Mouse (Mus musculus) limb, embryonic 15.5 days (tissue): ENCODE measurements around the gene Slc6a4. TPM values are rescaled to one million over a fixed set of nuclear protein-coding genes. Genes with fewer than 3 reads are reported as not detected.
"Not testable (repeated sequence)": the region's sequence is repeated elsewhere in the genome, so short reads cannot be mapped to it uniquely, and the experiment has no call there.

Experiments used
- ATAC-seq: fragments of 200-750 bp; cut with Nextera tagmentation; 2 replicates; pipeline ENCODE4 v1.8.0; 2017; ENCODE audit warnings: low read depth, moderate TSS enrichment; ENCODE audit not compliant: insufficient number of reproducible peaks, low FRiP score, low TSS enrichment
- H3K27ac ChIP-seq: fragments of 300-500 bp; sonication (generic); 2 replicates; pipeline ENCODE4 v1.5.1; 2015; ENCODE audit warnings: moderate library complexity, mild to moderate bottlenecking, inconsistent platforms
- H3K27me3 ChIP-seq: fragments of 300-500 bp; sonication (generic); 2 replicates; pipeline ENCODE4 v1.6.1; 2015; ENCODE audit warnings: inconsistent platforms
- H3K36me3 ChIP-seq: fragments of 300-500 bp; sonication (generic); 2 replicates; pipeline ENCODE4 v1.6.1; 2015; ENCODE audit warnings: inconsistent platforms
- H3K4me1 ChIP-seq: fragments of 300-500 bp; sonication (generic); 2 replicates; pipeline ENCODE4 v1.6.1; 2015; ENCODE audit warnings: inconsistent platforms
- H3K4me2 ChIP-seq: fragments of 300-500 bp; sonication (generic); 2 replicates; pipeline ENCODE4 v1.6.1; 2015; ENCODE audit warnings: mild to moderate bottlenecking, inconsistent platforms
- H3K4me3 ChIP-seq: fragments of 300-500 bp; sonication (generic); 2 replicates; pipeline ENCODE4 v1.5.1; 2015; ENCODE audit warnings: mild to moderate bottlenecking, inconsistent platforms
- H3K9ac ChIP-seq: fragments of 300-500 bp; sonication (generic); 2 replicates; pipeline ENCODE4 v1.6.1; 2015; ENCODE audit warnings: inconsistent platforms
- H3K9me3 ChIP-seq: fragments of 300-500 bp; sonication (generic); 2 replicates; pipeline ENCODE4 v1.6.1; 2016; ENCODE audit warnings: inconsistent platforms
- WGBS: fragments of 180-500 bp; shearing (Covaris S2); methylation state at CpG from one replicate; pipeline ENCODE4 v1.1.7; 2015; 5-methylcytosine and 5-hydroxymethylcytosine counted together
- polyA plus RNA-seq: library from polyadenylated mRNA; unstranded; fragments of >200 nt; fragmentation: Nextera tagmentation; extraction: Ambion mirVana; gene quantifications from 2 replicates; pipeline ENCODE4 v1.2.1, GENCODE M21; 2015

The Slc6a4 gene
- polyA plus RNA-seq, 1 experiment from 2014 or later: 3.5 TPM

- no peak for ATAC-seq
- no peaks in the 10 kb centered on the region for H3K9me3 ChIP-seq
- WGBS: 83% methylated on average over 9 of the region's 9 CpGs
These were observed 23.5 kb downstream of the Slc6a4 start for GRCm38 (mm10) chr11:77021749-77022396.

GRCm38 (mm10) chr11:77026559-77026958, 28.2 kb downstream of the Slc6a4 start:
- Histone ChIP-seq H3K4me3 (no peak overlapping the region), H3K27me3 (no peaks in the 10 kb centered on the region), H3K9ac (no peak overlapping the region), H3K4me1 (no peaks in the 10 kb centered on the region), H3K9me3 (no peaks in the 10 kb centered on the region), H3K27ac (no peak overlapping the region), H3K4me2 (no peak overlapping the region), H3K36me3 (no peaks in the 10 kb centered on the region)
- 72% methylated on average over 3 of the region's 3 CpGs for WGBS
- no peak for ATAC-seq

More at GRCm38 (mm10) chr11:77021749-77022396, 23.5 kb downstream of the Slc6a4 start:
- H3K9ac ChIP-seq: no peak overlapping the region
- H3K4me1 ChIP-seq: no peaks in the 10 kb centered on the region
- H3K36me3 ChIP-seq: no peaks in the 10 kb centered on the region
- H3K4me3 ChIP-seq: no peak overlapping the region
- no peak overlapping the region for H3K4me2 ChIP-seq
- H3K27me3 ChIP-seq: no peaks in the 10 kb centered on the region
- no peak overlapping the region for H3K27ac ChIP-seq

- Histone ChIP-seq H3K4me3 (no peak overlapping the region), H3K9ac (no peak overlapping the region), H3K4me1 (no peaks in the 10 kb centered on the region), H3K27me3 (no peaks in the 10 kb centered on the region), H3K27ac (no peak overlapping the region), H3K9me3 (no peaks in the 10 kb centered on the region), H3K4me2 (no peak overlapping the region), H3K36me3 (no peaks in the 10 kb centered on the region)
- no peak for ATAC-seq
- WGBS: 86% methylated on average over 3 of the region's 3 CpGs
These were observed 29.8 kb downstream of the Slc6a4 start for GRCm38 (mm10) chr11:77028157-77028556.

DNA sequence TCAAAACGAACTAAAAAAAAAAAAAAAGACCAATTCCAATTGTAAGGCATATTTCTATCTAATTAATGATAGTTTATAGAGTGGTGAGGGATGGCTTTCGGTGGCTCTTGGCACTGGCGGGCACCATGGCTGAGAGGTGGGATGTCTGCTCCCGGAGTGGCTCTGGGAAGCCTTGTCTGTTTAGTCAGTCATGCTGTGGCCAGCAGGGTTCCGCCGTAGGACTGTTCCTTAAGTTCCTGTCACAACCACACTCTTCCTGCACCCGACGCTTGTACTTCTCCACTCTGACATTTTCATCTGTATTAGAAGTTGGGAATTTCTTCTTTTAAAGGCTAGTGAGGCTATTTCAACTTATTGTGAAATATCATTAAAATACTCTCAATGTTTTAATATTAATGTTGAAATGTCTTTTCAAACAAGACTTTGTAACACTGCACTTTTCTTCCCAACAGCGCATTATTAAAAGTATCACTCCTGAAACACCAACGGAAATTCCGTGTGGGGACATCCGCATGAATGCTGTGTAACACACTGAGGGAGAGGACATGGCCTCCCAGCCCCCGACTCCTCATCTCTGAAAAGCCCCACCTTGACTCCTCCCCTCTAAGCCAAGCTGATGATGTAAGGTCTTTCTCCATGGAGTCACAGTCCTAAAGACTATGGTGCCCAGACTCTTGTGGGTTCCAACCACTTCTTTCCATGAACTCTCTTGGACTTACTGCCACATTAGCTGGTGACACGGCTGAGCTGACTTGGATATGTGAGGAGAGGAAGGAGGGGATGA, 32.9 kb downstream of the Slc6a4 start:
- Histone ChIP-seq H3K27ac (no peak overlapping the region), H3K36me3 (no peaks in the 10 kb centered on the region), H3K9ac (no peak overlapping the region), H3K4me1 (no peaks in the 10 kb centered on the region), H3K4me2 (no peak overlapping the region), H3K27me3 (no peaks in the 10 kb centered on the region), H3K9me3 (no peaks in the 10 kb centered on the region), H3K4me3 (no peak overlapping the region)
- WGBS: 78% methylated on average over 14 of the region's 14 CpGs
- no peak for ATAC-seq

DNA sequence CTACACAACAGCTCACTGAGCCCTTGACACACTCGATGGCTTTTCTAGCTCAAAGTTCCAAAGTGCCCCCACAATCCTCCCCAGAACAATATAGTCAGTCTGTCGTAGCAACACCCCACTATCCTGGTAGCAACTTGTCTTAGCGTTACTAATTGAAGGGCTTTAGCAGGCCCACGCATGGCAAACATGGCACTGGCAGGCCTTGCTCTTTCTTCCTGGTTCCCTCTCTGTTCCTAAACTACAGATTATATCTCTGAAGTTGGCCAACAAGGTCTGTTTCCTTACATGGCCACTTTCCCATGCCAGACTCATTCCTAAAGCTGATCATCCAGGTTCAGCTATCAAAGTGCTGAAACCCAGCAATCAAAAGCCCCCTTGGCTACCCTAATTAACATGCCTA, 43.5 kb downstream of the Slc6a4 start:
- peaks cover 18% of the 10 kb centered on the region for H3K36me3 ChIP-seq
- no peaks in the 10 kb centered on the region for H3K9me3 ChIP-seq
- no peaks in the 10 kb centered on the region for H3K4me1 ChIP-seq
- H3K9ac ChIP-seq: no peak overlapping the region
- H3K4me2 ChIP-seq: no peak overlapping the region
- H3K4me3 ChIP-seq: no peak overlapping the region
- 84% methylated on average over 4 of the region's 4 CpGs for WGBS
- ATAC-seq: no peak
- H3K27ac ChIP-seq: no peak overlapping the region
- no peaks in the 10 kb centered on the region for H3K27me3 ChIP-seq

- H3K4me3 ChIP-seq: no peak overlapping the region
- 83% methylated on average over 2 of the region's 2 CpGs for WGBS
- peaks cover 18% of the 10 kb centered on the region for H3K36me3 ChIP-seq
- no peak overlapping the region for H3K27ac ChIP-seq
- no peak for ATAC-seq
- no peaks in the 10 kb centered on the region for H3K27me3 ChIP-seq
- H3K4me1 ChIP-seq: no peaks in the 10 kb centered on the region
- no peak overlapping the region for H3K9ac ChIP-seq
- no peaks in the 10 kb centered on the region for H3K9me3 ChIP-seq
- no peak overlapping the region for H3K4me2 ChIP-seq
These were observed 44.4 kb downstream of the Slc6a4 start for GRCm38 (mm10) chr11:77042816-77043215.

GRCm38 (mm10) chr11:77061951-77062350, 63.5 kb downstream of the Slc6a4 start:
- H3K4me1 ChIP-seq: no peaks in the 10 kb centered on the region
- 51% methylated on average over 5 of the region's 5 CpGs for WGBS
- no peak overlapping the region for H3K9ac ChIP-seq
- no peaks in the 10 kb centered on the region for H3K9me3 ChIP-seq
- H3K27ac ChIP-seq: no peak overlapping the region
- ATAC-seq: no peak
- no peaks in the 10 kb centered on the region for H3K27me3 ChIP-seq
- no peaks in the 10 kb centered on the region for H3K36me3 ChIP-seq
- H3K4me2 ChIP-seq: no peak overlapping the region
- H3K4me3 ChIP-seq: no peak overlapping the region

- no peaks in the 10 kb centered on the region for H3K27me3 ChIP-seq
- no peak overlapping the region for H3K4me3 ChIP-seq
- no peak for ATAC-seq
- no peaks in the 10 kb centered on the region for H3K9me3 ChIP-seq
- H3K9ac ChIP-seq: no peak overlapping the region
- H3K4me1 ChIP-seq: no peaks in the 10 kb centered on the region
- no peak overlapping the region for H3K27ac ChIP-seq
- H3K4me2 ChIP-seq: no peak overlapping the region
- no peaks in the 10 kb centered on the region for H3K36me3 ChIP-seq
- 83% methylated on average over 2 of the region's 2 CpGs for WGBS
These were observed 65.0 kb downstream of the Slc6a4 start for GRCm38 (mm10) chr11:77063406-77063805.

DNA sequence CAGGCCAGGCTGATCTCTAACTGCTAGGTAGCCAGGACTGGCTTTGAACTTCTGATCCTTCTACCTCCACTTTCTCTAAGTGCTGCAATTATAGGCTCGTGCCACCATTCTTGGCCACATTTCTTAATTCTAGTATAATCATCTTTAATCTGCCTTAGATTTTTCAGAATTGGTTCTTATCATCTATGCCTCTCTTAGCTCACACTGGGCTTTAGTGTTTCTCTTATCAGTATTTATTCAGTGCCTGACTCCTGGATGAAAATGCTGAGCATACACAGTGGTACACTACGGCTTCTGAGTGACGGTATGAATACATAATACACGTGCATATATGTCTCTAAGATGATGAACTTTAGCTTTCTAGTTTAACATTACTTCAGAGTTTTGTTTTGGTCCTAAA, 70.4 kb downstream of the Slc6a4 start:
- Histone ChIP-seq H3K4me2 (no peak overlapping the region), H3K9me3 (no peaks in the 10 kb centered on the region), H3K27ac (no peak overlapping the region), H3K36me3 (peaks cover 20% of the 10 kb centered on the region), H3K4me1 (no peaks in the 10 kb centered on the region), H3K27me3 (no peaks in the 10 kb centered on the region), H3K4me3 (no peak overlapping the region), H3K9ac (no peak overlapping the region)
- 94% methylated on average over 4 of the region's 4 CpGs for WGBS
- no peak for ATAC-seq

- Histone ChIP-seq H3K27ac (no peak overlapping the region), H3K4me3 (no peak overlapping the region), H3K4me2 (no peak overlapping the region), H3K36me3 (peaks cover 33% of the 10 kb centered on the region), H3K27me3 (no peaks in the 10 kb centered on the region), H3K4me1 (no peaks in the 10 kb centered on the region), H3K9me3 (no peaks in the 10 kb centered on the region), H3K9ac (no peak overlapping the region)
- ATAC-seq: no peak
- whole genome bisulfite sequencing: 75% methylated on average over 4 of the region's 4 CpGs
These were observed 72.3 kb downstream of the Slc6a4 start for GRCm38 (mm10) chr11:77070721-77071120.

- not testable (repeated sequence) for ATAC-seq, H3K9me3 ChIP-seq, H3K4me1 ChIP-seq, H3K27me3 ChIP-seq
- peak overlapping the region; percentile 76 for H3K9ac ChIP-seq
- peak overlapping the region; percentile 63 for H3K4me2 ChIP-seq
- WGBS: 59% methylated on average over 4 of the region's 4 CpGs
- peak overlapping the region; percentile 90 for H3K27ac ChIP-seq
- H3K4me3 ChIP-seq: peak overlapping the region; percentile 77
- peaks cover 27% of the 10 kb centered on the region for H3K36me3 ChIP-seq
These were observed 78.9 kb downstream of the Slc6a4 start for GRCm38 (mm10) chr11:77077331-77077730.

DNA sequence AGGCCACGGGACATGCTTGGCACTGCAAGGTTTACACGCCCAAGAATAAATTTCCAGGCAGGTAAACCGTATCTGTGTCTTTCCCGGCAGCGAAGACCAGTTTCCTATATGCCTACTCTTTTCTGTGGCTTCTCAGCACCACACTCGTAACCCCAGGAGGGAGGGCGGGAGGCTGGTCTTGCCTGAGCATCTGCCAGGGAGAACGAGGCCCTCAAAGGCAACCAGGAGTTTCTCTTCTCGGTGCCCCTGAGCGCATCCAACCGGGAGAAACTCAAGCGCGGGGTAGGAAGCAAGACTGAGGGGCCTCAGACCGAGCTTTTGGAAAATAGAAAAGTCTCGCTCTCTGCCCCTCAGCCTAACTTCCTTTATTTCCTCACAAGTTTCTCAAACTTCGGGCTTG, 79.4 kb downstream of the Slc6a4 start:
- peak overlapping the region; percentile 77 for H3K4me3 ChIP-seq
- no peaks in the 10 kb centered on the region for H3K9me3 ChIP-seq
- WGBS: 2% methylated on average over 16 of the region's 16 CpGs
- H3K4me2 ChIP-seq: peak overlapping the region; percentile 63
- H3K27me3 ChIP-seq: no peaks in the 10 kb centered on the region
- ATAC-seq: 0 out of 2 replicates have a peak, but pooled peaks have one; percentile 24
- H3K9ac ChIP-seq: peak overlapping the region; percentile 76
- peaks cover 5% of the 10 kb centered on the region for H3K4me1 ChIP-seq
- peak overlapping the region; percentile 90 for H3K27ac ChIP-seq
- H3K36me3 ChIP-seq: peaks cover 23% of the 10 kb centered on the region
